Mouse (Mus musculus) brain, embryonic 14.5 days (tissue): ENCODE results near the gene Mid1.
"Not testable (repeated sequence)": the region's sequence is repeated elsewhere in the genome, so short reads cannot be mapped to it uniquely, and the experiment has no call there.

ENCODE experiments used
- CTCF ChIP-seq: fragments of 200-500 bp; IDR thresholded peaks from 2 replicates; pipeline ENCODE4 v1.5.1; 2012; ENCODE audit warnings: inconsistent platforms, mild to moderate bottlenecking, moderate library complexity, borderline replicate concordance; ENCODE audit not compliant: insufficient read depth, insufficient read length; ENCODE audit errors: extremely low read depth
- POLR2A ChIP-seq: fragments of 200-500 bp; IDR thresholded peaks from 2 replicates; pipeline ENCODE4 v1.6.1; 2012; ENCODE audit warnings: mild to moderate bottlenecking, inconsistent platforms, borderline replicate concordance; ENCODE audit not compliant: poor library complexity, insufficient read depth, insufficient read length, severe bottlenecking; ENCODE audit errors: extremely low read depth

DNA sequence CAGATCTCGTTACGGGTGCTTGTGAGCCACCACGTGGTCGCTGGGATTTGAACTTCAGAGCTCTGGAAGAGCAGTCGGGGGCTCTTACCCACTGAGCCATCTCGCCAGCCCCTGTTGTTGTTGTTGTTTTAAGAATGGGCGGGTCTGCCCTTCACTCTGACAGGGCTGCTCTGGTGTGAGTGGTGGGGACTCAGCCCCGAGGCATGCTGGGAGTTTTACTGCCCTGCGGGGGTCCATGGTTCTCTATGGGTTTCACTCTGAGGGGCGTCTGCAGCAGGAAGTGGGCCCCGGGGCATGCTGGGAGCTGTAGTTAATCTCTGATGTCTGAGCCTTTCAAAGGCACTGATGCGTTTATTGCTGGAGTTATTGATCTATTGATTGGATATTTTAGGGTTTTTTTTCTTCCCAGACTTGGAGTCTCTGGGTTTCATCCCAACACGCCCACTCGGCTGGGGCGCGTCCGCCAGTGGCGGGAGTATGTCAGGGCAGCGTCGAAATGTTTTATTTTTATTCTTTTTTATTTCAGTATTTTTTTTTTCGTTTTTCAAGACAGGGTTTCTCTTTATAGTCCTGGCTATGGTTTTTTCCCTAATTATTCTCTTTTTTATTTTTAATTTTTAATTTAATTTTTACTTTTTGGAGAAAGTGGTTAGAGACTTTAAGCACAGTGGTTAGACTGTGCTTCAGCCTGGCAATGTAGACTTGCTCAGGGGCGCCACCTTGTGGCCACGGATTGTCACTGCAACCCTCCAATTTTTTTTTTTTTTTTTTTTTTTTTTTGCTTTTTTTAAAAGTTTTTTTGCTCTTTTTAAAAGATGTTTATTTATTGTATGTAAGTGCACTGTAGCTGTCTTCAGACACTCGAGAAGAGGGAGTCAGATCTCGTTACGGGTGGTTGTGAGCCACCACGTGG, 332.6 kb downstream of the Mid1 start:
- peak; percentile 84 for TF ChIP-seq CTCF
- TF ChIP-seq POLR2A = not testable (repeated sequence)
